Mouse (Mus musculus) mouse trophoblast stem cell (cell line): Measurements from ENCODE around the gene Xpc.

Source experiments
- in situ Hi-C, 2 experiments: fragments of 300-500 bp; cut with MseI, MboI; formaldehyde crosslinking; loops; 2 replicates in 1 of 2; 3 replicates in 1 of 2; pipeline ENCODE4 v1.15.1; 2025

Xpc gene

DNA sequence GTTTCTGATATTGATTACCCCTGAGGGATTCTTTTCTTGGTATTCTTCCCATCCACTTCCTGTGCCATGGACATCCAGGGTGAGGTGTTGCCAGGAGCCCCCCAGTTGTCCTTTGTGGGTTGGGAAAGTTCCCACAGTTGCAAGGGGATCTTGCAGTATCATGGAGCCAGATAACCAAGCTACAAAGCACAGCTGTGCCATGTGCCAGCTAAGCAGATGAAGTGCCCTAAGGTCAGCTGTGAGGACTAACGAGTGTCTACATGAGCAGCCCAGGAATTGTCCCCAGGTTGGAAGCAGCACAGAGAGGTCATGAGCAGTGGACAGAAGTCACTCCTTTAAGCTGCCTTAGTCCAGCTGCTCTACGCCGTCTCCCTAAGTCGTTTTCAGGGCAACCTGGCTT is 9.9 kb upstream of the Xpc start:
- in situ Hi-C loops = no loop called here

DNA sequence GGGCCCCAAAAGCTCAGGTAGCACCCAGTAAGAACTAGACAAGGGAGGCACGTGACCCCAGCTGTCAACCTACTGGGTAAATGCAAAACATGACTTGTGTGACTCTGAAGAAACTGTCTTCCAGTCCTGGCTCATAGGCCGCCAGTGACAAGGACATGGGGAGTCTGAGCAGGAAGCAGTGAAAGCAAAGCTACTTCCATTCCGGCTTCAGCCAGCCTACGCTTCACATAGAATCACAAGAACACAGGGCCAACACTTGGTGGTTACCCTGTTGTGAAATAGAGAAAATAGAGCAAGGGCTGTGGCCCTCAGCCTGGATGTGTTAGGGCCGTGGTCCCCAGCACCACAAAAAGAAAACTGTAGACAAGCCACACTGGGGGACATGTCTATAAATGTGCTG is 7.1 kb upstream of the Xpc start:
- in situ Hi-C loops = no loop called here

DNA sequence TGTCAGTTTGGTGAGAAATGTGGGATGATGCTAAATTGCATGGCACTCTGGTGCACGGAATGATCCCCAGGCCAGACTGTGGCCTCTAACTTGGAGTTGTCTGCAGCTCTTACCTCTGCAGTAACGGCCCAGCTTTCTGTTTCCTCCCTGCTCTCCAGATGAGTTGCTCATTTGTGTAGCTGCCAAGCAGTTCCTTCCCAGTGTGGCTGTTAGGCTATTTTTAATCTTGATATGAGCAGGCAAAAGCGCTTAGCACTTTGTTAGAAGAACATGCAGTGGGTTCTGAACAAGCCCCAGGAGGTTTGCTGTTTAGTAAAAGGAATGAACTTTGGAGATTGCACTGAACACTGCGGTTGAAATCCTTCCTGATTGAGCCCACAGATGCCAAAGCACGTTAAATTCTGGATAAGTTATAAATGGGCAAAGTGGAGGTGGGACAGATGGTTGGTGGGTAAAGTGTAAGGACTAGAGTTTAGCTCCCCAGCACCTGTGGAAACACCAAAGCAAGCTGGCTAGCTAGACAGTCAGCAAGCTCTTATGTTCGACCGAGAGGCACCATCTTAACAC is 2.8 kb upstream of the Xpc start:
- in situ Hi-C loops = no loop called here

DNA sequence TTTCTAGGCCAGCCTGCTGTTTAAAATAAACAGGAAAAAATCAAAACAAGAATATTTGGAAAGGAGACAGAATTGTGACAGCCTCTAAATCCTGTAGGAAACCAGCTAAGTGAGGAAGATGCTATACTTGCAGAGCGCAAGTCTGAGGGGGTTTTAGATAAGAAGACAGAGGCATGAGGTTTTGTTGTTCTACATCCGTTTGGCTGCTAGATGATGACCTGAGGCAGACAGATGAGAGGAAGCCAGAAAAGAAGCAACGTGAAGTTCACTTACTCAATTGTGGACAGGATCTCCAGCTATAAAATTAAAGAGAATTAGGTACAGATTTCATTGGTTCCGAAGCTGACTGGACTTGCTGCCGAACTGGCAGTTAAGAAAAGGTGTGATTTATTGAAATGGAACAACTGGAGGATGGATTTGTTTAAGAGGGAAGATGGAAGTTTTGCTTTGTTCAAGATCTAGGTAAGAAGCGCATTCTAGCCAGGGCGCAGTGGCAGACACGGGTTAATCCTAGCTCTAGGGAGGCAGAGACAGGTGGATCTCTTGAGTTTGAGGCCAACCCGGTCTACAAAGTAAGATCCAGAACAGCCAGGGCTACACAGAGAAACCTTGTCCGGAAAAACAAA is 838 bp downstream of the Xpc start:
- in situ Hi-C loops = no loop called here

DNA sequence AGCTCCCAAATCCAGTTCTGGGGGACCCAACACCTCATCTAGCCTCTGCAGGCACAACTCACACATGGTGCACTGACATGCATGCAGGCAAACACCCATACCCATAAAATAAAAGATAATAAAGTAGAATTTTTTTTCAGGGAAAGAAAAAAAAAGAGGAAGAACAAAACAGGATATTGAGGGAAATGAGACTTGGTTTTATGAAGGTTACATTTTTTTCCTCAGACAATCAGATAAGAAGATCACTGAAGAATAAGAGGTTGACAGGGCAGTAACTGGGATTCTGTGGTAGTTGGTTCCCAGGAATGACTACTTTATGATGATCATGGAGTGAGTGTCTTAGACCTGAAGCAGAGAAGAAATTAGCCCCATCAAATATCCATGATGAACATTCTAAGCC is 1.6 kb downstream of the Xpc start:
- in situ Hi-C loops = no loop called here

DNA sequence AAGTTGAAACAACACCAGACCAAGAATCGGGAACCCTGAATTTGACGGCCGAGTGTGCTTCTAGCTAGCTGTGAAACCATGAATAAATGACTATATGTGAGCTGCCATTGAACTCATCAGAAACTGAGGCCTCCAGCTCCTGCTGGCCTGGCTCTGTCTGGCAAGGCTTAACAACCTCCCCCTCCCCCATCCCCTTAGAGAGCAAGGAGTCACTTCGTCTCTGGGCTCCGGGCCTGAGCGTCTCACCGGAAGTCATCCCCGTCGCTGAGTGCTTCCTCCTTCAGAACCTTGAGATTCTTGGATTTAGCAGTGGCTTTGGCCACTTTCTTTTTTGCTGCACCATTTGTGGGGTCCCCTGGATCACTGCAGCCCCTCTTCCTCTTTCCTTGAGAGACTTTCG is 5.5 kb downstream of the Xpc start:
- in situ Hi-C loops = no loop called here

DNA sequence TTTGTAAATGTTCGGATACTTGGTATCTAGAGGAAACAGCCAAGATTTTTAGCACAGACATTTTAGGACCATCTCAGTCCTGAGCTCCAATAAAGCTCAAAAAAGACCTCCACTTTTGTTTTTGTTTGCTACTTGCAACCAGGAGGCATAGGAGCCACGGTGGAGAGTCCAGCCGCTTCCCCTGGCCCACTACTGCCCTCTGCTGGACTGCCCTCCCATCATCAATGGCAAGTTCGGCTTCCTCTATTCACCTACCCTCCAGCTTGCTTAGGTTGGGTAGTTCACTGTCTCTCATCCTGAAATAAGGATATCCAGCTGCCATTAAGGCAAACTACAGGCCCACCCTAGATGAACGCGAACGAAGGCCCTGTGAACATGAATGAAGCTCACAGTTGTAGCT is 6.4 kb downstream of the Xpc start:
- in situ Hi-C loops = no loop called here

DNA sequence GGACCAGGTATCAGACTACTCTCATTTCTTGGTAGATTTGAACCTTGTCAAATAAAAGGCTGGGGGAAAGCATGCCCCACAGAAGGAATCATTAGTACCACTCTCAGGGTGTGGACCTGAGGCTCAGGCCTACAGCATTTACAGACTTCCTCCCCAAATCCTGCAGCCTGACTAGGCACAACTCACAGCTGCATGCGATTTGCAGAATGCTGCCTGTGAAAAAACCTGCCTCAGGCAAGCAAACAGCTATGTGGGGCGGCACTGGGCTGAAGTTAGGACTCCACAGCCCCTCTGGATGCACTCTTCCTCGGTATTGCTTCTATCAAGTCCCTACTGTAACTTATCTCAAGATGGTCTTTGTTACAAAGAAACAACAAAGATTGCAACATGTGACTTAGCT is 7.6 kb downstream of the Xpc start:
- in situ Hi-C loops = no loop called here

DNA sequence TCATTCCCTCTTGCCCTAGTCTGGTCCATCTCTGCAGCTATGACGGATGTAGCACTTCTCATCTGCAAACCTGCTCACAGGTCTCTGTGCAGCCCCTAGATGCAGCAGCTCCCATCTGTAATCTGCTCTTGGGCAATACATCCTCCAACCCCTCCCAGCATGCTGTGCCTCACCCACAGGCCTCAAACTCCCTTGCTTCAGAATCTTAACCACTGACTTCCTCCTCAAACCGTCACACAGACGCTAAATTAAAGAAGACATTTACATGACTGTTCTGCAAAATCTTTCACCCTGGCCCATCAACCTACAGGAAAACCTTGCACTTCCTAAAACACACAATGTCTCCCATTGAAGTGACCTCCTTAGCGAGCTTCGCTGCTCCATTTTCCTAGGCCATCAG is 9.7 kb downstream of the Xpc start:
- in situ Hi-C loops = no loop called here

DNA sequence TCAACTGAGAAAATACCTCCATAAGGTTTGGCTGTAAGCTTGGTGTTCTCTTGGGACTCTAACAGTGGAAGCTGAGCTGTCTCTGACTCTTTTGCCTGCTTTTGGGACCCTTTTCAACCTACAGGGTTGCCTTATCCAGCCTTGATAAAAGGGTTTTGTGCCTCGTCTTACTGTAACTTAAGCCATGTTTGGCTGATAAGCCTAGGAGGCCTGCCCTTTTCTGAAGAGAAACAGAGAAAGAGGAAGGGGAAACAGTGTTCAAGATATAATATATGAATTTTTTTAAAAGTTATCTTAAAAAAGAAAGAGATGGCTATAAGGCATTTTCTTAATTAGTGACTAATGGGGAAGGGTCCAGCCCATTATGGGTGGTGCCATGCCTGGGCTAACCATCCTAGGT is 12.4 kb downstream of the Xpc start:
- in situ Hi-C loops = no loop called here

DNA sequence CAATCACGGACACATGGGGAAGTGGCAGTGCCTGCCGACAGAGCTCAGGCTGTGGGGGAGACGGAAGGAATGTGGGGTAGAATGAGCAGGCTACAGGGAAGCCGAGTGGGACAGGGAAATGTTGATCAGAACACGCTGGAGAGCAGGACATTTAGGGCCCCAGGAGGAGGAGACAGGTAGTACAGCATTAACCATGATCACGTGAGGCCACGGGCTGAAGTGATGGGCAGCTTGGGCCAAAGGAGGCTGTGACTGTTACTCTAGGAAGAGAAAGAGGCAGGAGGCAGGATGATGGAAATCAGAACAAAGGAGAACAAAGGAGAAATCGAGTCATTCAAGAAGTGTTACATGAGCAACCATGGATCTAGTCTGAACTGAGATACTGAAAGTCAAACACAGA is 21.2 kb downstream of the Xpc start:
- in situ Hi-C loops = no loop called here

DNA sequence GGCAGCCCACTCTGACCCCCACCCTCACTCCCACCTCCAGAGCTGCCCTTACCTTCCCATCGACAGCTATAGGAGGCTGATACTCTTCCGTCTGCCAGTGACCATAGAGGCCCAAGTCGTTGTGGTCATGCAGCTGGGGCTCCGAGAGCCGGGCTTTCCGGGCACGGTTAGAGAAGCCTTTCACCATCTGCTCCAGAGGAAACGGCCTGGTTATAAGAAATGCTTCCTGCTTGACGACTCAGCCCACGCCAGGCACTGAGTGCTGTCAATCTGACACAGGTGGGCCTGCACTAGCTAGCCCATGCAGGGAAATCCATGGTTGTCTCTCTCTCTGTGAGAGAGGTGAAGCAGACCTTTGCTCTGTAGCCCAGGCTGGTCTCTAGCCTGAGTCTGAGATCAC is 22.6 kb downstream of the Xpc start:
- in situ Hi-C loops = no loop called here

DNA sequence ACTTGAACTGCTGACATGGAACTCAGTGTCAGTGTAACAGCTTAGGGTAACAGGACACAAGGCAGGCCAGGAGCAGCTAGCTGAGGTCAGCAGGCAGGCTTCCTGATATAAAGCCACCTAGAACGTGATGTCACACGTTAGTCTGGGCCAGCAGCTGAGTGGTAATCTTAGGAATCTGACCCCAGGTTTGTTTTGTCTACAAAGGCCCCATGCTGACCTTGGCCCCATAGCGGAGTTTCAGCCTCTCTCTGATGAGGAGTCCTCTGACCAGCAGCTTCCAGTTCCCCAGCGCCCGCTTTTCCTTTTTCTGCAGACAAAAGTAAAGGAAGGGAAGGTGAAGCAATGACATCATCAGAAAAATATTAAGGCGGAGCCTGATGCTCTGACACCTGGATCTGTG is 24.7 kb downstream of the Xpc start:
- in situ Hi-C loops = no loop called here

DNA sequence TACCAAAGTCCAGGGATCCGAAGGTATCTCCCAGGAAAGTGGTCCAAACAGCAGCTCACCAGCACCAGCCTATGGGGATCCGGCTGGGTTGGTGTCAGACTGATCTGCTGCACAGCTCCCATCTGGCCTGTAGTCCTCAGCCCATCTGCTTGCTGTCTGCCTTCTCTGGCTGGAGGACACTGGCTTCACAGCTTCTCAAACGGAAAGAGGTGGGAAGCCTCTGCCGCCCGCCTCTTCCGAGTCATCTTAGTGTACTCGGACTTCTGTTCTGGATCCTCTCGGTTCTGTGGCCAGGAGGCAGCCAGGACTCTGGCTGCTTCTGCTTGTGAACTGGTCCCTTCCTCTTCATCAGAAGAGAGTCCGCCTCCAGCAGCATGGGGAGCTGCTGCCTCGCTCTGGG is 25.8 kb downstream of the Xpc start:
- in situ Hi-C loops = no loop called here

DNA sequence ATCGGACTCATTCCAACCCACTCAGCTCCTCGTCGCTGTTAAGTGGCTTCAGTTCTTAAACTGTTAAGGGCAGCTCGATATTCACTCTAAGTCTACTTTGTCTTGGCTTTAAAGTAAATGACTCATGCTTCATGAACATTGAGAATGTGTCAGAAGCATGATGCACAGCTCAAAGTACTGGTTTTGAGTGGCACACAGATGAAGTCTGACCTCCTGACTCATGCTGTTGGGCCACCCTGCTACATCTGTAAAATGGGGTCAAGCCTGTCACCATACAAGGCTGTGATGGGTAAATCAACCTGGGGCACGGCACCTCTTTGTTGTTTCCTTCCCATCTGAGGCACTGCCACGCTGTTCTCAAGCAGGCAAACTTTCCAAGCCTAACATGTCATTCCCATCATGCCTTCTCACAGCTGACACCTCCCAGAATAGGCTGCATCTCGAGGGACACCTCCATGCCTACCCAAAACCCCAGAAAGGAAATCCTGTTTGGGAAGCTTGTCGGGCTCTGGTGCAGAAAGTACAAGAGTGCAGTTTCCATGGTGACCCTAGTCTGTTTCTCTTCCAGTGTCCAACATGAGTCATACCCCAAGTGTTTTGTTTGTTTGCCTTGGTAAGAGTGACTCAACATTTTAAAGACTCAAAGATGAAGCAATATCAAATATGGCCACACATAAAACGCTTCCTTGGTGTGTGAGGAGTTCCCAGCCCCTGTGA is 27.0 kb downstream of the Xpc start:
- in situ Hi-C loops = no loop called here

DNA sequence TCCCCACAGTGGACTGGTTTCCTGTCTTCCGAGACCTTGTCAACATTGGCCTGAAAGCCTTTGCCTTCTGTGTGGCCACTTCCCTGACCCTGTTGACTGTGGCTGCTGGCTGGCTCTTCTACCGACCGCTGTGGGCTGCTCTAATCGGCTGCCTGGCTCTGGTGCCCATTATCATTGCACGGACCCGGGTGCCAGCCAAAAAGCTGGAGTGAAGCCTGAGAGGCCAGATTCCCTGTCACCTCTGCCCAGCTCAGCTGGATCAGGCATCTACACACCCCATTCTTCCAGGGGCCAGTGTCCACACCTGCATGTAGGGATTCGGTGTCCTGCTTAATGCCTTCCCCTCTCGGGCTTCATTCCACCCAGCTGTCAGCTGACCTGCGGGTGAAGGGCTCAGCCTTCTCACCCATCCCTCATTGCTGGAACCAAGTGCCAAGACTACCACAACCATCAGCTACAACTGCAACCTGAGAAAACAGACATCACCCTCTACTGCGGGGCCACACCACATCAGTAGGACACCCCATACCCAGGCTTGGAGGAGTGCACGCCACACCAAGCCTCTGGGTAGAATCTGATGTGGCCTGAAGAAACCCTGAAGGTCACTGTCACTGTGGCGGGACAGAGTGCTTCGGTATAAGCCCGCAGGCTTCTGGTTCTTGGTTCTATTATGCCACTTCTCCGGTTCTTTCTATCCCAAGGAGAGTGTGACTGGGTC is 28.8 kb downstream of the Xpc start:
- in situ Hi-C loops = no loop called here

DNA sequence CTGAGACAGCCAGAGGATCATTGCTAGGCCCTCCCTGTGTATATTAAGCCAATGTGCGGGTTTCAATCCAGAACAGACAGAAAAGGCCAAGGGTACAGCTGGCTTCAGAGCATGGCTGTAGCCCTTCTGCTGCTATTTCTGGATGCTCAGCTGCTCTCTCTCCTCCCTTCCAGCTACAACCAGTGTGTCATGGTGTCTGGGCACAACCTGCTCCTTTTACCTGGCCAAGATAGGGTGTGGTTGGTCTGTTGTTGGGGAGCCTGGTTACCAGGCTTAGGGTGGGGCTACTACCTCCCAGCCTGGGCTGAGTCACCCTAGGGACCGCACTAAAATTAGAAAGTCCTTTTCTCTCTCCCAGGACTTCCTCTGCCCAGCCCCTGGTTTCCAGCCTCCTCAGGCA is 32.3 kb downstream of the Xpc start:
- in situ Hi-C loops = no loop called here

DNA sequence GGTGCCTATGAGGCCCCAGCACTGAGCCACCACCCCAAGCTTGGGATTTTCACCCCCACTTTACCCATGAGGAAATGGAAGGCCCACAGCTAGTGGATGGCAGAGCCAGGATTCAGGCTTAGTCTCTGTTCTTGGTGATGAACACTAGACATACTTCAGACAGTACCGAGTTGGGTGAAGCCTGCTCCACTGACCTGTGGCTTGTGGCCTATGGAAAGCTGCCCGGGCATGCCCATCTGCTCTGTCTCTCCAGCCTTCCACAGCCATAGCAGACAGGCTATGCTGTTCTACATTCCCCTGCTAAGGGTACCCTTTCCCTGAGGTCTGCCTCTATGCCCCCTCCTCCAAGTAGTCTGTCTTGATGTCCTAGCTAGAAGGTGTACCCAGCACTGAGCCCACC is 39.1 kb downstream of the Xpc start:
- in situ Hi-C loops = no loop called here

DNA sequence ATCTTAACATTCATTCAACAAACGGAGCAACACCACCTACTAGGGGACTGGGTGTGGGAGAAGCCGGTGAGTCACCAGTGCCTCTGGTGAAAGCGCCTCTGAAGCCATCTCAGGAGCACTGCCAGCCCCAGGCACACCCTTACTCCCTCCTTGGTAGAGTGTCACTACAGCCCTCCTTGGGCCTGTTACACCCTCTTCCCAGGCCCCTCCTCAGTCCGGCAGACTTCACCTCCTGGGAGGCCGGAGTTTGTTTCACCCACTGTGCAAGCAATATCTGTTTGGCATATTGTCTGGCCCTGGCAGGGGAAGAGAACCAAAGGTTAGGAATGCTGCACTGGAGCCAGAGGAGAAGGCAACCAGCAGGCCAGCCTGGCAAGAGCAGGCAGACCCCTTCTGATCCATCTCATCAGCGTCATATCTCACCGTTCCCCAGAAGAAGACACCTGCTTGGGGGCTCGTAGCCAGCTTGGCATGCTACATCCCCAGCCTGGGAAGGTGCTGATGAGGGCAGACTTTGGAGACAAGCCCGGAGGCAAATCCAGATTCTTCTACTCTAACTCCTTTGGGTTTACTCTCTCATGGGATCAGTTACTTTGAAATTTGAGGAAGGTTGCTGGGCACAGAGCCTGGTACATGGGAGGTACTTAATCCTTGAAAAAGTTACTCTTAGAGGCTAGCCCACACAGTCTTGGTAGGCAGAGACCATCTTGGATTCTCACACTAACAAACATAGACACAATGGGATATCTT is 41.1 kb downstream of the Xpc start:
- in situ Hi-C loops = no loop called here

DNA sequence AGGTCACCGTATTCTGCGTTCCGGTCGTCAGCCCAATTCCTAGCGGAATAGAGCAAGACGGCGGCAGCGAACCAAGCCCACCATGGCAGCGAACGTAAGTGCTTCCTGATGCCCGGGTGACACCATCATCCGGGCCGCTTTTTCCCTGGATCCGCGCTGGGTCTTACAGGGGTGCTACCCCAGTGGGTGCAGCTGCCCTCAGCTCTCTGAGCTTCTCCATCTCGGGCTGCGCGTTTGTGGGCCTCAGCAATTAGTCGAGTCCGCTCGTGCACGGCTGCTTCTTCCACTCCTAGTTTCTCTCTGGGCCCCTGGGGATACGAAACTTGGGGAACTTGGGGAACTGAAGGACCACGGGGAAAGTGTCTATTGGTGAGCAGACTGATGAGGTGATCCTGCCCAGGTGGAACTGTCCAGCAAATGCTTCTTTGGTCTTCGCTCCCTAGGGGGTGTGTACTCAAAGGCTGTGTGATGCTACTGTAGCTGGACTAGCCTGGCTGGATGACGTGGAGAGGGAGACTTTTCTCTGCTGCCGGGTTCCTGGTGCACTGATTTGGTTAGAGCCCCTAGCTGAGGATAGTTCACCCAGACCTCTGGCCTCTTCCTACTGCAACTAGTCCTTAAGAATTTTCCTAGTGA is 41.8 kb downstream of the Xpc start:
- in situ Hi-C loops = no loop called here

DNA sequence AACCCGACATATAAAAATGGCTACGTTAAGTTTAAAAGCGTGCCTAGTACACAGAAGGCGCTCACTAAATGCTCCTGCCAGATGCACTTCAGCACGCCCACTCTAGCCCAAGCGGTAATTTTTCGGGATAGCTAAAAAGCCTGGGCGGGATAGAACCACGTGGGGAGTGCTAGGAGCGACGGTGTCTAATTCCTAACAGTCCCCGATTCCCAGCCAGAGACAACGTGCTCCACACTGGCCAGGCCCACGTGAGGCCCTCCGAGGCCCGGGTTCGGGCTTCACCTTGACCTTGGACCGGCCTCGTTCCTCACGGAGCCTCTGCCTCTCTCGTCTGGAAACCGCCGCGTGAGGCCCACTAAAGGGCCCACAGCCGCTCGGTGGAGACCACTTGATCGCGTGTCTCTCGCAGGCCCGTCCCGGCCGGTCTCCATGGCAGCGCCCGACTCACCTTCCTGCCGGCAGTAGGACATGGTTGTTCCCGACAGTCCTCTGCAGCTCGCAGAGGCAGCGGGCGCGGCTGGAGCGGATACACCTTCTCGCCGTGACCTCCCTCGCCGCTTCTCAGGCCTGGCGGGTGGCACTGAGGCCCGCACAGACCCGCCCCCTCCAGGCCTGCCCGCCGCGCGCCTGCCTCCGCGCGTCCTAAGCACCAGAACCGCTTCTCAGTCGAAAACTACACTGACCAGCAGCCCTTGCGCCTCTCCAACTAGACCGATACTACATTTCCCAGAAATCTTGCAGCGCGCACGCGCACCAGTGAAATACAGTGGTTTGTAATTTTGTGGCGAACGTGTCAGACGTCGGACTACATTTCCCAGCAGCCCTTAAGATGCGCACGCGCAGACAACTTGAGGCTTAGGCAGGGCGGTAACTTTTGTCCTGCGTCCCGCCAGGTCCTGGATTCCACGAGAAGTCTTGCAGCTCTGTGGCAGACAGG is 42.6 kb downstream of the Xpc start, which contains the start of the genes Chchd4 and Tmem43:
Chchd4 (minus strand) TSS at position 679 of the 937 bp plus-strand sequence.
Tmem43 (plus strand) TSS at position 836 of the 937 bp plus-strand sequence.
- in situ Hi-C loops = no loop called here
